Mouse (Mus musculus) liver, adult 10 weeks (tissue): ENCODE results near the gene Prl2c5. TPM values are rescaled to one million over a fixed set of nuclear protein-coding genes. Genes with fewer than 3 reads are reported as not detected.

Experiments
- polyA plus RNA-seq: library from polyadenylated mRNA; stranded (reverse); fragments of 350-450 nt; fragmentation: Illumina TruSeq; extraction: RNeasy Lipid Tissue Mini Kit (QIAGEN cat#74804); gene quantifications from one replicate; pipeline ENCODE4 v1.2.3, GENCODE M21; 2014; ENCODE audit warnings: low read depth, low replicate concordance

Prl2c5 gene
- polyA plus RNA-seq: not detected

DNA sequence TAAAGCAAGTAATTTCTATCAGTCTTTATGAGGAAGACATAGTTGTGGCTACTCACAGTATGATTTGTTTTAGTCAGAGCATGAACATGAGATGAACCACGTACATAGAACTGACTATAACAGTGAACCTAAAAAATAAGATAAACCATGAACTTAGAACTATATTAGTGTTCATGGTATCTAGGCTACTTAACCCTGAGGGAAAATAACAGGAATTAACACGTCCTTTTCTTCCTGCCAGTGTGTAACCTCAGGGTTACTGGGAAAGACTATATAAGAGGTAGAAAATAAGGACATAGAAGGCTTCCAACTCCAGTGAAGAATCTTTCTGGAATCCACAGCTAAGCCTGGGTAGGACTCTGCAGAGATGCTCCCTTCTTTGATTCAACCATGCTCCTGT lies at the start of gene Prl2c5:
Prl2c5 (plus strand) TSS at position 301 of the 400 bp plus-strand sequence.

Other genes starting within 250 kb of the Prl2c5 start
- not detected for gene Prl2c2, start 177.3 kb upstream of the Prl2c5 start, polyA plus RNA-seq
- gene Gpr137b, start 211.3 kb downstream of the Prl2c5 start, polyA plus RNA-seq: 1.3 TPM